Comparison of ENCODE assay signal across 7 mouse cellular contexts in the genomic region with DNA sequence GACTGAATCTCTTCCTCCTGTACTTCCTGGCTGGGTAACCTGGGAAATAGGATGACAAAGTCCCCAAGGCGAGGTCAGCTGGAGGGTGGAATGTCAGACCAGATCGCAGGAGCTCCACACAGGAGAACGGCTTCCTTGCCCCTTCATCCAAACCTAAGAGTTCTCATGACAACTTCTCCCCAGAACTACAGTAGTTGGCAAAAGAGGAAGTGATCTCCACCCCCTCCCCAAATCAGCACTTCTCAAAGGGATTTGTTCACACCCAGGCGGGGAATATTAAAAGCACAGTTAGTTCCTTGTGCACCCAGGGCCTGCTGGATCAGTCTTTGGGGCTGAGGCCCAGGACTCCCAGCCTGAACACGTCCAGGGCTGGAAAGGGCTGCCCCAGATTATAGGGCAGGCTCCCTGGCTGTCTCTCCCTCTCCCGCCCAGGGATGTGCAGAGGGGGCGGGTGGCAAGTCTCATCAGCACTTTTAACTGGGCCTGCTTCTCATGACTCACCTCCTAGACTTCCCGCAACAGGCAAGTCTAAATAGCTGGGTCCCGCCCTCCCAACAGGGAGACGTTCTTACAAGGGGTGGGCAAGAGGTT. TPM values are rescaled to one million over a fixed set of nuclear protein-coding genes. Genes with fewer than 3 reads are reported as not detected.
DNase-seq lines count a peak whose midpoint lies in the region; ATAC-seq and TF ChIP-seq lines count a peak whose summit lies in the region.

No protein-coding gene starts in this region.

- no peak overlapping the region for H3K9ac ChIP-seq in heart, postnatal 0 days (replicated peaks; ENCODE audit: low read depth, low read length)
- no peak overlapping the region for H3K9ac ChIP-seq in limb, embryonic 11.5 days (ENCODE audit: low read length)
- H3K9ac ChIP-seq in midbrain, embryonic 15.5 days, result no peak overlapping the region

- H3K4me3 ChIP-seq in heart, postnatal 0 days (ENCODE audit: low read depth, low read length), result no peak overlapping the region
- H3K4me3 ChIP-seq in limb, embryonic 11.5 days (ENCODE audit: low read depth, low read length), result no peak overlapping the region
- H3K4me3 ChIP-seq in midbrain, embryonic 15.5 days, result no peak overlapping the region

- TF ChIP-seq CTCF in heart, postnatal 0 days (IDR thresholded peaks at IDR 0.05; ENCODE audit: low read depth), result no peak

- H3K4me1 ChIP-seq in heart, postnatal 0 days (ENCODE audit: control insufficient read depth, insufficient read depth), result peaks cover 16% of the 10 kb centered on the region
- peaks cover 31% of the 10 kb centered on the region for H3K4me1 ChIP-seq in limb, embryonic 11.5 days (ENCODE audit: control insufficient read depth, insufficient read depth, low read length)
- peaks cover 30% of the 10 kb centered on the region for H3K4me1 ChIP-seq in midbrain, embryonic 15.5 days

- H3K4me2 ChIP-seq in heart, postnatal 0 days (ENCODE audit: low read depth, low read length), result 0 out of 2 replicates have a peak overlapping the region, but pooled peaks have one; percentile 96
- no peak overlapping the region; the same call in 1 of the 2 replicates for H3K4me2 ChIP-seq in limb, embryonic 11.5 days (ENCODE audit: low read depth, severe bottlenecking)
- peak overlapping the region; percentile 97; the same call in 1 of the 2 replicates for H3K4me2 ChIP-seq in midbrain, embryonic 15.5 days

- H3K9me3 ChIP-seq in heart, postnatal 0 days (replicated peaks; ENCODE audit: control insufficient read depth, low read length), result no peaks in the 10 kb centered on the region
- H3K9me3 ChIP-seq in limb, embryonic 11.5 days (ENCODE audit: control insufficient read depth, low read length), result no peaks in the 10 kb centered on the region
- H3K9me3 ChIP-seq in midbrain, embryonic 15.5 days, result no peaks in the 10 kb centered on the region

- WGBS in heart, postnatal 0 days, result 63% methylated on average over 10 of the region's 10 CpGs
- 24% methylated on average over 10 of the region's 10 CpGs for WGBS in limb, embryonic 11.5 days
- 57% methylated on average over 10 of the region's 10 CpGs for WGBS in midbrain, embryonic 15.5 days

- no peak for ATAC-seq in heart, postnatal 0 days (ENCODE audit: insufficient read depth, low read depth)
- no peak for ATAC-seq in limb, embryonic 11.5 days (ENCODE audit: insufficient number of reproducible peaks, low FRiP score, low TSS enrichment, low read depth)
- ATAC-seq in midbrain, embryonic 15.5 days (replicated peaks), result no peak

- DNase-seq in 3134 (ENCODE audit: extremely low read depth, insufficient read length, low spot score), result peak; percentile 67
- DNase-seq in A20 (ENCODE audit: low read depth, low spot score), result peak; percentile 41
- DNase-seq in embryo, embryonic 11 days, result peak; percentile 37
- no peak for DNase-seq in heart, postnatal 0 days (ENCODE audit: low spot score)
- peak; percentile 49 for DNase-seq in limb, embryonic 11.5 days (ENCODE audit: low spot score)
- peak; percentile 72 to 76 for DNase-seq in urinary bladder, postnatal 4 days (ENCODE audit: low spot score in 2 of 2)

- peak overlapping the region; percentile 70 for H3K27ac ChIP-seq in heart, postnatal 0 days (ENCODE audit: low read depth)
- H3K27ac ChIP-seq in limb, embryonic 11.5 days (replicated peaks; ENCODE audit: low read depth, low read length), result no peak overlapping the region; the same call in 1 of the 2 replicates
- H3K27ac ChIP-seq in midbrain, embryonic 15.5 days, result no peak overlapping the region

- no peak for TF ChIP-seq EP300 in heart, postnatal 0 days (IDR thresholded peaks at IDR 0.05; ENCODE audit: low read depth)

- no peaks in the 10 kb centered on the region for H3K27me3 ChIP-seq in heart, postnatal 0 days (ENCODE audit: control insufficient read depth, insufficient read depth, low read length)
- H3K27me3 ChIP-seq in limb, embryonic 11.5 days (ENCODE audit: control insufficient read depth, insufficient read depth, low read length), result no peaks in the 10 kb centered on the region
- peaks cover 30% of the 10 kb centered on the region for H3K27me3 ChIP-seq in midbrain, embryonic 15.5 days (replicated peaks)

- H3K36me3 ChIP-seq in heart, postnatal 0 days (replicated peaks; ENCODE audit: control insufficient read depth, insufficient read depth, low read length), result no peaks in the 10 kb centered on the region
- H3K36me3 ChIP-seq in limb, embryonic 11.5 days (ENCODE audit: control insufficient read depth, insufficient read depth, low read length), result no peaks in the 10 kb centered on the region
- H3K36me3 ChIP-seq in midbrain, embryonic 15.5 days (replicated peaks), result no peaks in the 10 kb centered on the region

RNA-seq across cellular contexts. Expression of a gene that starts 1.4 kb away (rescaled TPM):
- total RNA-seq in heart, postnatal 0 days (2014; rRNA removed; ENCODE audit: low replicate concordance), result 17.3 and 45.0 TPM in 2 replicates
- polyA plus RNA-seq in heart, postnatal 0 days (2015; fragmentation: Nextera tagmentation; extraction: Ambion mirVana), result 39.0 and 46.6 TPM in 2 replicates
- 48.5 and 50.2 TPM in 2 replicates for polyA plus RNA-seq in limb, embryonic 11.5 days (2014; fragmentation: Nextera tagmentation; extraction: Ambion mirVana)
- polyA plus RNA-seq in midbrain, embryonic 15.5 days (2015; fragmentation: Nextera tagmentation; extraction: Ambion mirVana), result 35.6 and 41.3 TPM in 2 replicates
